Mouse (Mus musculus) MEL (cell line): ENCODE measurements around the gene Efcab5. TPM values are rescaled to one million over a fixed set of nuclear protein-coding genes. Genes with fewer than 3 reads are reported as not detected.

Experiments used
- DNase-seq: peaks from one replicate; pipeline ENCODE4 v3.0.0; 2011; ENCODE audit warnings: low read depth, low spot score
- H3K27ac ChIP-seq: 2 replicates; pipeline ENCODE4 v1.5.1; 2012; ENCODE audit warnings: low read depth, mild to moderate bottlenecking, control low read depth, low read length, moderate library complexity; ENCODE audit not compliant: control insufficient read depth
- H3K27me3 ChIP-seq, 2 experiments: fragments of 150-350 bp in 1 of 2; sonication (generic) in 1 of 2; 2 replicates each; pipeline ENCODE4 v1.6.1; 2012; ENCODE audit warnings: low read length in 2 of 2, mild to moderate bottlenecking in 2 of 2, improper control_type of control experiment in 1 of 2, moderate library complexity in 1 of 2; ENCODE audit not compliant: insufficient read depth in 2 of 2, control insufficient read depth in 1 of 2
- H3K36me3 ChIP-seq, 2 experiments: 2 replicates each; pipeline ENCODE4 v1.6.1; 2012 to 2014; ENCODE audit warnings: low read length in 2 of 2, improper control_type of control experiment in 1 of 2, inconsistent platforms in 1 of 2, mild to moderate bottlenecking in 1 of 2; ENCODE audit not compliant: insufficient read depth in 2 of 2, control insufficient read depth in 1 of 2
- H3K4me1 ChIP-seq, 2 experiments: fragments of 150-350 bp in 1 of 2; sonication (generic) in 1 of 2; 2 replicates each; pipeline ENCODE4 v1.6.1; 2012; ENCODE audit warnings: low read length in 2 of 2, improper control_type of control experiment in 1 of 2, mild to moderate bottlenecking in 1 of 2; ENCODE audit not compliant: insufficient read depth in 2 of 2, control insufficient read depth in 1 of 2
- H3K4me3 ChIP-seq, 2 experiments: fragments of 150-350 bp in 1 of 2; sonication (generic) in 1 of 2; 2 replicates each; pipeline ENCODE4 v1.5.1; 2012; ENCODE audit warnings: low read depth in 2 of 2, low read length in 2 of 2, mild to moderate bottlenecking in 2 of 2, moderate library complexity in 2 of 2, control low read depth in 1 of 2, improper control_type of control experiment in 1 of 2; ENCODE audit not compliant: control insufficient read depth in 1 of 2, insufficient read depth in 1 of 2
- H3K79me2 ChIP-seq: 2 replicates; pipeline ENCODE4 v1.6.1; 2012; ENCODE audit warnings: mild to moderate bottlenecking, low read length, moderate library complexity; ENCODE audit not compliant: control insufficient read depth, poor library complexity, insufficient read depth
- H3K9ac ChIP-seq: 2 replicates; pipeline ENCODE4 v1.6.1; 2012; ENCODE audit warnings: low read depth, mild to moderate bottlenecking, control low read depth, low read length, moderate library complexity; ENCODE audit not compliant: control insufficient read depth, poor library complexity, severe bottlenecking
- H3K9me3 ChIP-seq: fragments of 150-350 bp; sonication (generic); replicated peaks from 2 replicates; pipeline ENCODE4 v1.6.1; 2012; ENCODE audit warnings: mild to moderate bottlenecking, low read length, improper control_type of control experiment, moderate library complexity; ENCODE audit not compliant: insufficient read depth
- CHD2 ChIP-seq: IDR thresholded peaks from 2 replicates; pipeline ENCODE4 v1.6.1; 2011; ENCODE audit warnings: low read length, improper control_type of control experiment
- CTCF ChIP-seq, 3 experiments: IDR thresholded peaks in 2 of 3; conservative IDR thresholded peaks in 1 of 3; 2 replicates each; pipeline ENCODE4 v1.5.1; 2011 to 2012; ENCODE audit warnings: low read length in 3 of 3, low read depth in 2 of 3, mild to moderate bottlenecking in 2 of 3, improper control_type of control experiment in 1 of 3, inconsistent platforms in 1 of 3, mixed read lengths in 1 of 3, moderate library complexity in 1 of 3; ENCODE audit not compliant: control insufficient read depth in 1 of 3, insufficient read depth in 1 of 3, poor library complexity in 1 of 3, severe bottlenecking in 1 of 3
- E2F4 ChIP-seq: IDR thresholded peaks from 2 replicates; pipeline ENCODE4 v1.6.1; 2011; ENCODE audit warnings: low read depth, low read length, improper control_type of control experiment, borderline replicate concordance
- ELF1 ChIP-seq: IDR thresholded peaks from 2 replicates; pipeline ENCODE4 v1.6.1; 2014; ENCODE audit warnings: low read depth, mild to moderate bottlenecking, inconsistent platforms, low read length, improper control_type of control experiment, moderate library complexity
- GABPA ChIP-seq: IDR thresholded peaks from 2 replicates; pipeline ENCODE4 v1.6.1; 2012; ENCODE audit warnings: low read depth, mild to moderate bottlenecking, inconsistent platforms, low read length, improper control_type of control experiment, moderate library complexity
- HCFC1 ChIP-seq: IDR thresholded peaks from 2 replicates; pipeline ENCODE4 v1.6.1; 2012; ENCODE audit warnings: low read depth, mild to moderate bottlenecking, inconsistent platforms, low read length, improper control_type of control experiment, moderate library complexity
- JUND ChIP-seq: IDR thresholded peaks from 2 replicates; pipeline ENCODE4 v1.6.1; 2011; ENCODE audit warnings: low read depth, mild to moderate bottlenecking, improper control_type of control experiment, low read length
- MAFK ChIP-seq: IDR thresholded peaks from 2 replicates; pipeline ENCODE4 v1.6.1; 2011; ENCODE audit warnings: low read depth, mild to moderate bottlenecking, low read length, improper control_type of control experiment, borderline replicate concordance
- MAX ChIP-seq: IDR thresholded peaks from 2 replicates; pipeline ENCODE4 v1.6.1; 2011; ENCODE audit warnings: low read length, improper control_type of control experiment
- MYB ChIP-seq: IDR thresholded peaks from 2 replicates; pipeline ENCODE4 v1.6.1; 2011; ENCODE audit warnings: mild to moderate bottlenecking, low read depth, low read length, improper control_type of control experiment
- NRF1 ChIP-seq: IDR thresholded peaks from 2 replicates; pipeline ENCODE4 v1.6.1; 2014; ENCODE audit warnings: low read depth, mild to moderate bottlenecking, inconsistent platforms, low read length, improper control_type of control experiment, moderate library complexity; ENCODE audit not compliant: poor library complexity, insufficient read depth, severe bottlenecking
- POLR2AphosphoS2 ChIP-seq: IDR thresholded peaks from 2 replicates; pipeline ENCODE4 v1.6.1; 2011; ENCODE audit warnings: low read length, improper control_type of control experiment
- POLR2AphosphoS5 ChIP-seq: IDR thresholded peaks from 2 replicates; pipeline ENCODE4 v1.6.1; 2012; ENCODE audit warnings: low read depth, borderline replicate concordance, mild to moderate bottlenecking, inconsistent platforms, low read length, moderate library complexity, mixed read lengths
- RCOR1 ChIP-seq: IDR thresholded peaks from 2 replicates; pipeline ENCODE4 v1.6.1; 2012; ENCODE audit warnings: low read depth, mild to moderate bottlenecking, inconsistent platforms, low read length, improper control_type of control experiment
- SIN3A ChIP-seq: IDR thresholded peaks from 2 replicates; pipeline ENCODE4 v1.6.1; 2012; ENCODE audit warnings: low read length, improper control_type of control experiment, inconsistent platforms
- TAL1 ChIP-seq: IDR thresholded peaks from 2 replicates; pipeline ENCODE4 v1.6.1; 2012; ENCODE audit warnings: mild to moderate bottlenecking, inconsistent platforms, low read length, moderate library complexity, mixed read lengths
- UBTF ChIP-seq: IDR thresholded peaks from 2 replicates; pipeline ENCODE4 v1.6.1; 2012; ENCODE audit warnings: low read depth, mild to moderate bottlenecking, inconsistent platforms, low read length, improper control_type of control experiment, moderate library complexity, borderline replicate concordance; ENCODE audit not compliant: insufficient read depth
- USF2 ChIP-seq, 2 experiments: IDR thresholded peaks; 2 replicates each; pipeline ENCODE4 v1.6.1; 2011 to 2012; ENCODE audit warnings: improper control_type of control experiment in 2 of 2, low read length in 2 of 2, borderline replicate concordance in 1 of 2, inconsistent platforms in 1 of 2, low read depth in 1 of 2, mild to moderate bottlenecking in 1 of 2; ENCODE audit not compliant: insufficient read depth in 1 of 2
- ZKSCAN1 ChIP-seq: IDR thresholded peaks from 2 replicates; pipeline ENCODE4 v1.6.1; 2012; ENCODE audit warnings: low read depth, mild to moderate bottlenecking, inconsistent platforms, low read length, improper control_type of control experiment, moderate library complexity
- ZMIZ1 ChIP-seq: IDR thresholded peaks from 2 replicates; pipeline ENCODE4 v1.6.1; 2012; ENCODE audit warnings: low read depth, mild to moderate bottlenecking, inconsistent platforms, low read length, improper control_type of control experiment, moderate library complexity
- ZNF384 ChIP-seq: IDR thresholded peaks from 2 replicates; pipeline ENCODE4 v1.6.1; 2012; ENCODE audit warnings: low read depth, mild to moderate bottlenecking, inconsistent platforms, low read length, improper control_type of control experiment
- polyA plus RNA-seq, 2 experiments: library from polyadenylated mRNA; stranded (reverse) in 1 of 2; unstranded in 1 of 2; fragments of >175 nt in 1 of 2; fragments of >200 nt in 1 of 2; gene quantifications; 2 replicates each; pipeline versions ENCODE4 v1.2.1 to v1.2.4; 2012; ENCODE audit warnings: low replicate concordance in 2 of 2, low read depth in 1 of 2; ENCODE audit not compliant: insufficient read length in 2 of 2, insufficient read depth in 1 of 2, missing spikeins in 1 of 2
- total RNA-seq: library from RNA; depleted of rRNA; stranded (reverse); fragments of 300-350 nt; gene quantifications from 2 replicates; pipeline ENCODE4 v1.2.3, GENCODE M21; 2012

Gene Efcab5
- total and polyA plus RNA-seq, 3 experiments = 0.27 to 0.29 TPM; not detected in 1

DNA sequence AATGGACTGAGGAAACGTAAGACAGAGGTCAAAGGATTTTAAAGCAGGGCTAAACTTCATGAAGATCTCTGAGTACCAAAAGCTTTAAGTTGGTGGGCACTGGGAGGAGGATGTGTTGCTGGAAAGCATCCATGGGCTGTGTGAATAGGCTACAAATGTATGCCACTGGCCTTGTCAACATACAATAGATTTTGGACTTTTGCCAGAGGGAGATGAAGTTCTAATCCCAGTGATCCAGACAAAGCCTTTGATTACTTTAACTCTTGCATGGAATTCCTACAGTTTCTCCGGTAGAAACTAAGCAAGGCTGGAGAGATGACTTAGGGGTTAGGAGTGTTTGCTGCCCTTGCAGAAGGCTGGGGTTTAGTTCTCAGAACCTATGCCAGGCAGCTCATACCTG, 6.2 kb downstream of the Efcab5 start:
- H3K27ac ChIP-seq = no peak overlapping the region
- H3K27me3 ChIP-seq = no peaks in the 10 kb centered on the region
- no peak overlapping the region for H3K9ac ChIP-seq
- no peaks in the 10 kb centered on the region for H3K9me3 ChIP-seq
- no peaks in the 10 kb centered on the region for H3K4me1 ChIP-seq
- TF ChIP-seq HCFC1 = no peak
- no peak for TF ChIP-seq TAL1
- no peak for TF ChIP-seq USF2 (IDR thresholded peaks at IDR 0.05; ENCODE audit: borderline replicate concordance in 1 of 2, insufficient read depth in 1 of 2, low read depth in 1 of 2, low read length in 2 of 2)
- no peak for TF ChIP-seq SIN3A
- TF ChIP-seq POLR2AphosphoS5 = no peak
- TF ChIP-seq UBTF = no peak
- TF ChIP-seq ELF1 = no peak
- TF ChIP-seq GABPA = no peak
- no peak for TF ChIP-seq NRF1
- no peak for TF ChIP-seq ZMIZ1
- no peak for TF ChIP-seq CHD2
- no peak for TF ChIP-seq MAFK
- TF ChIP-seq RCOR1 = no peak
- TF ChIP-seq POLR2AphosphoS2 = no peak
- TF ChIP-seq ZNF384 = no peak
- TF ChIP-seq E2F4 = no peak
- TF ChIP-seq CTCF (IDR thresholded peaks at IDR 0.05 in 2 of 3, conservative IDR thresholded peaks at IDR 0.05 in 1 of 3; ENCODE audit: control insufficient read depth in 1 of 3, insufficient read depth in 1 of 3, low read depth in 2 of 3, low read length in 3 of 3, poor library complexity in 1 of 3, severe bottlenecking in 1 of 3) = no peak
- H3K36me3 ChIP-seq = peaks cover 0 to 2% of the 10 kb centered on the region in 2 experiments; a peak in 2 of 4 replicates
- no peaks in the 10 kb centered on the region for H3K79me2 ChIP-seq
- no peak for DNase-seq
- H3K4me3 ChIP-seq = no peak overlapping the region

DNA sequence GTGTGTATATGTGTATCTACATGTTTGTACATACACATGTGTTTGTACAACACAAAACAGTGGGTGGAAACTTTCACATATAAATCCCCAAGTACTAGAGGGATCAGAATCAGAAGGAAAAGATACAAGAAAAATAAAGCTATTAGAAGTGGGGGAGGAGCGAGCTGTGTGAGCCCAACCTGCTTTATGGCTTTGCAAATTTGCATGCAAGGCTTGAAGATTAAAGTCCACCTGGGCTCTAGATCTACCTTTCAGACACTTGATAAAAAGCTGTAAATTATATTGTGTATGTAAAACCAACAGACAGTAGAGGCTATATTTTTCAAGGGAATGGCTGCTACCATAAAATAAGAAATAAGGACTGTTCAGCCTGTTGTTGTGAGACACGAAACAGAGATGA, 6.7 kb downstream of the Efcab5 start:
- H3K9ac ChIP-seq = no peak overlapping the region
- H3K36me3 ChIP-seq = peaks cover 0 to 2% of the 10 kb centered on the region in 2 experiments; a peak in 2 of 4 replicates
- DNase-seq = no peak
- TF ChIP-seq JUND = no peak
- no peak for TF ChIP-seq ZKSCAN1
- no peak for TF ChIP-seq CHD2
- no peak for TF ChIP-seq MYB
- TF ChIP-seq MAX = no peak
- H3K27ac ChIP-seq = no peak overlapping the region
- H3K4me3 ChIP-seq = no peak overlapping the region
- H3K27me3 ChIP-seq = no peaks in the 10 kb centered on the region
- H3K79me2 ChIP-seq = no peaks in the 10 kb centered on the region
- H3K4me1 ChIP-seq = no peaks in the 10 kb centered on the region
- H3K9me3 ChIP-seq = no peaks in the 10 kb centered on the region
